Mouse (Mus musculus): ENCODE measurements around the gene Mgst2.

Mgst2 gene

DNA sequence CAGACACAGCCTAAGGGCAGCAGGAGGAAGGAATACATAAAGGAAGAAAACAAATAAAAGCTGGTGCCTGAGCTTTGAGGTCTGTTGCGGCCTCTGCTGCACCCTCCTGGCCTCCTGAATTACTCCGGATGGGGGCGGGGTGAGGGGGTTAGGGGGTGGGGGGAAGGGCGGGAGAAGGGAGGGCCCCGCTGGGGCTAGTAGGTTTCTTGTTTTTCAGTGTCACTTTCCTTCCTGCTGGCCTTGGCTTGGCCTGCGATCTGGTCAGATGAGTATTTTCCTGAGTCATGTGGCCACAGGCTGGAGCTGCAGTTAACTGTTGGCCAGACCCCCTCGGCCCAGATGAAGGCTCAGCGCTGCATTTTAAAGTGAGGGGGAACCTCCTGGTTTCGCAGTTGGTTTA is 7.5 kb upstream of the Mgst2 start:
- in situ Hi-C loops (cut with MboI, MseI) = loop anchor here (5.0 to 10.0 kb wide), 2 partner anchors 145 to 168 kb away; partner anchors contain the start of gene Rab33b

DNA sequence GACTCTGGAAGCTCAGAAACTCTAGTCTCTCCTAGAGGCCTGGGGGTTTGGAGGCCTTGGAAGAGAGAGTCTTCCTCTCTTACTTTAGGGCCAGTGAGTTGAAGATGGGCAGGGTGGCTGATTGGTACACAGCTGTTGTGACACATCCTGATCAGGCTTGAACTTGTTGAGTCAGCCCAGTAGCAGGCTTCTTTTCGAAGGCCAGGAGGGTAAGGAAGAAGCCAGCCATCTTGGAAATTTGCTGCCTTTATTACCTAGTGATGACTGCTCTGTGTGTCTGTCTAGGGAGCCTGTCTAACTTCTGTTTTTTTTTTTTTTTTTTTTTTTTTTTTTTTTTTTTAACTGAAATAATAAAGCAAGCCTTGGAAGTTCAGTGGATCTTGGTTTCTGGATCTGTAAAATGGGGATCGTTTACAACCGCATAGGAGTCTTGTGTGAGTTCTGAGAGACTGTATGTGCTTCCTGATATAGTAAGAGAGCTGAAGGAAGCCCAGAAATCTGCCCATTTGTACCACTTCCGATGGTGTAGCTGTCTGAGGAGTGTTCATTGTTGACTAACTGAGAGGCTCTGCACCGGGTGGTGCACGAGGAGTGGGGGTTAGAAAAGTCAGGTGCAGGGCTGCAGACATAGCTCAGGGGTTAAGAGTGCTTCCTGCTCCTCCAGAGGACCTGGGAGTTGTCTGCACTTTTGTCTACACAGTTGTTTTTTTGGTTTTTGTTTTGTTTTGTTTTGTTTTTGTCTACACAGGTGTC is 5.7 kb upstream of the Mgst2 start:
- in situ Hi-C loops (cut with MboI, MseI) = loop anchor here (5.0 to 10.0 kb wide), 2 partner anchors 147 to 170 kb away; partner anchors contain the start of gene Rab33b

DNA sequence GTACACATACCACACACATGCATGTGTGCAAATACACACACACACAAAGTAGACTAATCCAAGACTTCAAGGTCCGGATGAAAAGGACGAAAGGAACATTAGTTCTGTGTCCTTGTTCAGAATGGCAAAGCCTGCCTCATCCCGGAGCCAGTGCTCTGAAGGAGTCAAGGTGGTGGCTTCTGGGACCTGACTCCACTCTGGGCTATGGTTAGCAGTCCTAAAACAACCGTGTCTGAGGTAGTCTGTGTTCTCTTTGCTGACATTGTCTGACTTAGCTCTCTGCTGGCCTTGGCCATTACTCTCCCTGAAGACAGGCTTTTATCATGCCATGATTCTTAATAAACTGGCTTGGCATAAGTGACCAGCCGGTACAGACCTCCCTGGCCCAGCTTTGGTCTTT is 745 bp upstream of the Mgst2 start:
- in situ Hi-C loops (cut with MboI, MseI) = loop anchor here (10.0 kb wide), 1 partner anchor 175 kb away; the partner anchor contains the start of gene Rab33b

DNA sequence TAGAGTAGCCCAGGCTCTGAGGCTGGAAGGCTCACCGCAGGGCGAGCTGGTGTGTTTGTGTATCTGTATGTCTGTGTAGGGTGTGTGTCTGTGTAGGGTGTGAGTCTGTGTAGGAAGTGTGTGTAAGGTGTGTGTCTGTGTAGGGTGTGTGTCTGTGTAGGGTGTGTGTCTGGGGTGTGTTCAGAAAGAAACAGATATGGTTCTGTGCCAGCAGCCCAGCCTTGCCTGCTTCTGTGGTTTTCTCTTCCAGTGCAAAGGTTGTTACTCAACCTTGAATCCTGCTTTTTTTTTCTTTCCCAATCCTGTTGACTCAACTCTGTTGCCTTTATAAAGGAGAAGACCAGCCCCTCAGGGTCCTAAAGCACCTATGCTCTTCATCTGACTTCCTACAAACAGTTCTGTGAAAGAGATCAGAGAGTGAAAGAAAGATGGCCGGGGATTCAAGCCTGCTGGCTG is 689 bp downstream of the Mgst2 start:
- in situ Hi-C loops (cut with MboI, MseI) = no loop called here

DNA sequence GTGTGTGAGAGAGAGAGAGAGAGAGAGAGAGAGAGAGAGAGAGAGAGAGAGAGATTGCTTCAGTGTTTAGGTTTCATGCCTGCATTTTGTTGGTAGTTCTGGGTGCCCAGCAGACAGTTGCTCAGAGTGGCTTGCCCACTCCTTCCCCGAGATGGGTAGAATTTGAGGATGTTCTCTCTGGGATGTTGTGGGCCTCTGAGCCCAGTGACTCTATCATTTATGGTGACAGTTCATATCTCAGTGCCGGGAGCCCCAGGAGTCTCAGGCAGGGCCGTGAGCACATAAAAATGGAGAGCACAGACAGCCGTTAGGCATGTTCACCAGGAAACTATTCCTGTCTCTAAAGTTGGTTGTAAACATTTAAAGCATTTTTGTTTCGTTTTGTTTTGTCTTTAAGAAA is 1.2 kb downstream of the Mgst2 start:
- in situ Hi-C loops (cut with MboI, MseI) = no loop called here

DNA sequence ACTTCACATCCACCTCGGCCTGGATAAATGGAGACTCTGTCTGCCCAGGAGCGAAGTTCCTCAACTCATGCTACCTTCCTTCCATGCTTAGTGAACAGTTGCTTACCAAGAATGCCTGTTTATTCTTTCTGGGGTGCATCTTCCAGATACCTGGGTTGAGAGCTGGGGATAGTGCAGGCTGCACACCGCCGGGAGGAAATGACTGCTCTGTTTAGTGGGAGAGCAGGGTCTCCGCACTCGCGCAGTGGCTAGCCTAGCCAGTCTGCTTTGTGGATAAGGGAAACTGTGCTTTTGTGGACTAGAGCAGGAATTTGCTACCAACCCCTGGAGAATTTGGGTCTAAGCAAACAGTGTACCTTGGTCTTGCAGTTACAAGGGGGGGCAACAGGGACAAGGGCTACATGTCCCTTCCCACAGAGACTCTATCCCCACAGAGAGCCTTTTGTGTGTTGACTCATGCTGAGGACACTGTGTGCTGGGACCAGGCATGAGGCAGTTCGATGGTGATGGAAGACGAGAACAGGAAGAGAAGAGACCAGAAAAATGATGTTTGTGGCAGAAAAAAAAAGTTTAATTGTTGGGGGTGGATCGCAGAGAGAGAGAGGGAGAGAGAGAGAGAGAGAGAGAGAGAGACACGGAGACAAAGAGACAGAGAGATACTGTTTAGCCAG is 1.9 kb downstream of the Mgst2 start:
- in situ Hi-C loops (cut with MboI, MseI) = no loop called here

DNA sequence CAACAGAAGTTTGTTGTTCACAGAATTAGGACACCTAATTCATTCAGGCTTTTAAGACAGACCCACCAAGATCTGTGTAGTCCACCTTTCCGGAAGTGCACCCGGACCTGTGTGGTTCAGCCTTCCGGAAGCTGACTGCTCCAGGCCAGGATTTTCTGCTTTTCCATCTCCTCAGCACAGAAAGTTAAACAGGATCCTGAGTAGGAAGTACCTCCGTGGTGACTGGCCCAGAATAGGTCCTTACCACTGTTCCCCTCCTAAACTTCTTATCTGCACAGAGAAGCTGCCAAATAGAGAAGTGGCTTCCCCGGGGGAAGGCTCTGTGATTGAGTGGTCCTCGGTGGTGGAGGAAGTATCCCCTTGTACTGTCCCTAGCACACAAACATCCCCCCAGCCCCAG is 2.4 kb downstream of the Mgst2 start:
- in situ Hi-C loops (cut with MboI, MseI) = no loop called here

DNA sequence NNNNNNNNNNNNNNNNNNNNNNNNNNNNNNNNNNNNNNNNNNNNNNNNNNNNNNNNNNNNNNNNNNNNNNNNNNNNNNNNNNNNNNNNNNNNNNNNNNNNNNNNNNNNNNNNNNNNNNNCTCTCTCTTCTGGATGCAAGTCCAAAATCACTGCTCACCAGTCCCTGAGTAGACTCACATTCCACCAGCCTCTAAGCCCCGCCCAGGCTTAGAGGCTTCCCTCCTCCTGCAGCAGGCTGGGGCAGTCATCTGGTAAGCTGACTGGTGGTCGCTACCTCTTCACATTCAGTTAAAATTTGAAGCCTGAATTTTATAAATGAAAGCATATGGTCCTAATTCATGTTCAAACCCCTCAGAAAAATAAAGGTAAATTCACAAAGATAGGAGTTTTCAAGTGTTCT is 8.4 kb downstream of the Mgst2 start:
- in situ Hi-C loops (cut with MboI, MseI) = no loop called here

DNA sequence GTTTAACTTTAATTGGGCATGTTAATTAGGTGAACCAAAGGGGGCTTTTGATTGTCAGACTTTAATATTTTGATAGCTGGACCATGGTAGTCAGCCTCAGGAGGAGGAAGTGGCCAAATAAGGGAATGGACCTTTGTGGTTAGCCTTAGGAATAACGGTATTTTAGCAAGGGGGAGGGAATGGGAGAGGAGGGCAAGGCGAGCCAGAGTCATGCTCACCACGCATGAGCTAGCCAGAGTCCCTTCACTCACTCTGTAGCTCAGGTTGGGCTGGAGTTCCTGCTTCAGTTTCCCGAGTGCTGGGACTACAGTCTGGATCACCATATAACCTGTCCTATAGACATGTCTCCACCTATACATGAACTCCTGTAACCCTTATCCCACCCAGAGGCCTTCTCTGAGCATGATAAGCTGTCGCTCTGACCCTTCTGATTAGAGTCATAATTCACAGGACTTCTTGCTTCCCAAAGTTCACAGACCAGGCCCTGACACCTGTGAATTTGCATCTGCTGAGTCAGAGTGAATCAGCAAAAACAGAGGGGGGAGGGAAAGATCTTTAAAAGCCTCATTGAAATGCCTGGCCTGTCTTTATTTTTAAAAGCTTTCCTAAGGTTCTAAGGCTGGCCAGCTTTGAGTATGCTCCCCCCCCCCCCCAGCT is 10.4 kb downstream of the Mgst2 start:
- in situ Hi-C loops (cut with MboI, MseI) = no loop called here

DNA sequence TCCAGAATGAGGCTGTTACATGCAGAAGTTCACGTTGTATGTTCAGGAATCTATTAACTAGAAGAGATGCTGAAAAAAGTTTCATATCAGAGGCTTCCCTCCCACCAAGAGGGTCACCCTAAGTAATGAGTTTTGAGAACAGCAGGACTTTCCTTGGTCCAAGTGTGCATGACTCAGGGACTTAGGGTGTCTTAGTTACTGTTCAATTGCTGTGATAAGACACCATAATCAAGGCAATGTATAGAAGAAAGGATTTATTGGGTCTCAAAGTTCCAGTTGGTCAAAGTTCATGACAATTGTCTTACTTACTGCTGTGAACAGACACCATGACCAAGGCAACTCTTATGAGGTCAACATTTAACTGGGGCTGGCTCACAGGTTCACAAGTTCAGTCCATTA is 10.9 kb downstream of the Mgst2 start:
- in situ Hi-C loops (cut with MboI, MseI) = no loop called here

DNA sequence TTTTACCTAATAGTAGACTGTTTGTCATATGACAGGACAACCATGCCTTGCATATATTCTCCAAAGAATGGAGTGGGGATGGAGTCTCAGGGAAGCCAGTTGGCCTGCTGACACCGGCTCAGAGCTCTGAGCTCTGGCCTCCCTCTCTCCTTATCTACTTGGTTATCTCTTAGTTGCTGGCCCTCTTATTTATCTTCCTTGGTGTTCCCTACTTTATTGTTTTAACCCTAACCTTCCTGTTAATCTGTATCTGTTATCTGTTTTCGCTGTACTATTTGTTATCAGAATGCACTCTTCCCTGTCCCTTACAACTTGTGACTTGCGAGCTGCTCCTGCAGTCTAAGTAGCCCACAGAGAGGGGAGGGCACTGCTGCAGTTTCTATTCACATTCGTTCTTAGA is 12.5 kb downstream of the Mgst2 start:
- in situ Hi-C loops (cut with MboI, MseI) = no loop called here

DNA sequence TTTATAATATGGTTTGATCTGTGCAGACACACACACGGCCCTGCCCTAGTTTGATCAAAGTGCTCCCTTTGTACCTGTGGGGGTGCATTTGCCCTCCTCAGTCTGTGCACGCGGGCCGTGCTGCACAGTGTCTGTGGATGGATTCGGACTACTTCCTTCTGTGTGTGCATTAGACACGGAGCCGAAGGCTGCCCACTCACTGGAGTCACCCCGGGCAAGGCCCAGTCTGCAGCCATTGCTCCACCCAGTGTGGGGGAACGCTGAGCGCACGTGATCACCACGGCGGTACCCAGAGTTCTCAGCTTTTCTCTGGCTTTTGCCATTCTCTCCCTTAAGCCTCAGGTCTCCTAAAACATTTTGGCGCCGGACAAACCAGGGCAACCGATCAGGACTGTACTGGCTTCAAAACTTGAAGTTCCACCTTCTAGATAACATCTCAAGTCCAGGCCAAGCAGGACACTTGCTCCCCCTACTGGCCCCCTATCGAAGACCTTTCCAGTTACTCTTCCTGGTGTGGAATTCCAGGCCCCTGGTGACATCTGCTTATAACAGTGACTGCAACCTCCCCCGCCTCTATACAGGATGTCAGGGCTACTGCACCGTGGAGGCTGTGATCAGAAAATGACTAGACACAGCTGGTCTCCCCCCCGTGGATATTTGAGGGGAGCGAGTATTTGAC is 13.4 kb downstream of the Mgst2 start:
- in situ Hi-C loops (cut with MboI, MseI) = no loop called here

DNA sequence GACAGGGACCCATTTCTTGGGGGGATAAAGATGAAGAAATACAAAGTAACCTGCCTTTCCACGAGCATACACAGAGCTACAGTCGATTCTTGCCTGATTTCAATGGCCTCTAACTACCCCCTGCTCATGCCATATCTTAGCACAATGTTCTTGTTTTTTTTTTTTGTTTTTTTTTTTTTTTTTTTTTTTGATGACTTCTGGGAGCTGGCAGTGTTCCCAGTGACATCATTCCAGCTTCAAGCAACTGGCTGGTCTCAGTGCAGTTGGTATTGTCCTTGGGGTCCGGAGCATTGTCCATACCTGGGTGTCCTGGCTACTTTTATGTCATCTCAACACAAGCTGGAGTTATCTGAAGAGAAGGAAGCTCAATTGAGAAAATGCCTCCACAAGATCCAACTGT is 14.8 kb downstream of the Mgst2 start:
- in situ Hi-C loops (cut with MboI, MseI) = no loop called here

DNA sequence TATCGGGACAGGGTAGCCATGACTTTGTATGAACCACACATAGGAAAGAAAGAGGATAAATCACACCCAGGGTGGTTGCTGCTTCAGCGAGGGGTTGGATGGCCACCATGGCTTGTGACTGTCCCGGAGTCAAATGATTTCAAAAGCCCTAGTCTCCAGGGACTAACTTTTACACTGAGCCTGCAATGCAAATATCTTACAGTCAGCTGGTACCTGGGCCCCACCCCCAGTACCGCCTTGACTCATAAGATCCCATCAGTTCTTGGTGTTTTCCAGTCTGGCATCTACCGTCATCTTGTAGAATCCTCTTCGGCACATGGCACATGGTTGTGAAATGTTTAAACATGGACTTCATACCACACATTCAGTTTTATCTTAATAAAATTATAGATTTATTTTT is 25.4 kb downstream of the Mgst2 start:
- in situ Hi-C loops (cut with MboI, MseI) = no loop called here

DNA sequence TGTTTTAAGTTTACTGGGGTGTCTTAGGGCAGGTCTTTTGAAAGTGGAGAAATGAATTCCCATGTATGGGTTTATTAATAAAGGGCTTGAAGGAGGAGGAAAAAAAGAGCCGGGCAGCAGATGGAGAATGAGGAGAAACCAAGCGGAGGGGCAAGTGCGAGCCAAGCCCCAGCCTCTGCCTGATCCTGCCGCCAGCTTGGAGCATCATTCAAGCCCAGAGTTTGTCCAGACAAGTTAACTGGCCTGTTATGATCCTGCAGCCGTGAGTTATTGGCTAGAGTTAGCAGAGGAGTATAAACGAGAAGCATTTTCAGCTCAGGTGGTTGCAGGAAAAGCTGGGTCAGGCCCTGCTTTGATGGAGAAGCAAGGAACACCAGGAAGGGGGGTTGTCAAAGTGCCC is 26.2 kb downstream of the Mgst2 start:
- in situ Hi-C loops (cut with MboI, MseI) = no loop called here

DNA sequence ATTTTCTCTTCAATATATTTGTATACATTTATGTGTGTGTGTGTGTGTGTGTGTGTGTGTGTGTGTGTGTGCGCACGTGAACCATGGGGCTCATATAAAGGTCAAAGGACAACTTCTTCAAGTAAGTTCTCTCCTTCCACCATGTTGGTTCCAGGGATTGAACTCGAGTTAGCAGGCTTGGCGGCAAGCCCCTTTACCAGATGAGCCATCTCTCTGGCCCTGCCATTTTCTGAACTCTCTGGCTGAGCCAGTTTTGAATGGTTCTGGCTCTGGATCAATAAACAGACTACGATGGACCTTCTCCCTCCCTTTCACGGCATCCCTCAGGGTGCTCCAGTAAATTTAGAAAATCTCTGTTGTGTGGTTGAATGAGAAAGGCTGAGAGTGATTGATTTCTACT is 26.6 kb downstream of the Mgst2 start:
- in situ Hi-C loops (cut with MboI, MseI) = no loop called here

DNA sequence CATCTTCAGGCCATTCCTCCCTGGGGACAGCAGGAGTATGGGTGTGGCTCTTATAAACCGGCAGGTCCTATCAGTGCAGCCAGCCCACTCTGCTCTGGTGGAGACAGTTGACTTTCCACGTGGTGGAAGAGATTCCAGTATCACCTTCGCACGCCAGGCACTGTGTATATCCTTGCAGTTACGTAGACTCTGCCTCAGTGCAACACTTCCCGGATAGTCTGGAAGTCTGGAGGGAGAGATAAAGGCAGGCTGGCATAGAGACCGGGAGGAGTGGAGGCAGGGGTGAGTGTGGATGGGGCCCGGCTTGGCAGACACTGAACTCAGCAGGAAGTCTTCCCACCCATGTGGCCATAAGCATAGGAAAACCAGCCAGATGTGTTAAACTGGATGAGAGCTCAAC is 28.6 kb downstream of the Mgst2 start:
- in situ Hi-C loops (cut with MboI, MseI) = no loop called here

DNA sequence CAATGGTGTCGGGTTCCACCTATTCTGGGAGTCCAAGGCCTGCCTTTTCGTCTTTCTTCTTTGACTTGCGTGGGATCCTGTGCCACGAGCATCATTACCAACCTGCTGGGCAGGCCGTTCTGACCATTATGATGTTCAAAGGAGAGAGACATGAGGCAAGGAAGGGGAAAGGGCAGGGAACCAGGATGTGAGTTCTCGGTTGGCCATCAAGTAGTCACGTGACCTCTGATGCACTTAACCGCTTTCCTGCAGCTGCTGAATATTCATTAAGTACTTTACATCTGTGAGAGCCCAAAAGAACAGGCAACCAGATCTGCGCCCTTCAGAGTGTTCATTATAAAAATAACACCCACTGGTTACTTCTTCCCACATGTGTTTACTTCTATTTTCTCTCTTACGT is 33.0 kb downstream of the Mgst2 start:
- in situ Hi-C loops (cut with MboI, MseI) = no loop called here

DNA sequence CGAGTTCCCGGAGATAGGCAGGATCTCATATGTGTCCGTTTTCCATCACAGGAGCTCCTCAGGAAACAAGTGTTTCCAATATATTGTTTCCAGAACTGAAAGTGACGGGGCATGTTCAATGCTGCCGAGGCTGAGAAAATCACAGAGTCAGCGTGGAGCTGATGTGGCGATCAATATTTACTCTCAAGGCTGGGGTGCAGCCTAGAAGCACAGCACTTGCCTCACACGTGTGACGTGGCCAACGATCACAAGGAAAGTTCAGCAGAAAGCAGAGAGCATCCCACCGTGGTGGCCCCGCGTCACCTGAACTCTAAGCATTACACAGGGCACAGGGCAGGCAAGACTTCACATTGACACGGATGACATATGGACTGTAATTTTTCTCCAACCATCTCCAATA is 34.4 kb downstream of the Mgst2 start:
- in situ Hi-C loops (cut with MboI, MseI) = no loop called here

DNA sequence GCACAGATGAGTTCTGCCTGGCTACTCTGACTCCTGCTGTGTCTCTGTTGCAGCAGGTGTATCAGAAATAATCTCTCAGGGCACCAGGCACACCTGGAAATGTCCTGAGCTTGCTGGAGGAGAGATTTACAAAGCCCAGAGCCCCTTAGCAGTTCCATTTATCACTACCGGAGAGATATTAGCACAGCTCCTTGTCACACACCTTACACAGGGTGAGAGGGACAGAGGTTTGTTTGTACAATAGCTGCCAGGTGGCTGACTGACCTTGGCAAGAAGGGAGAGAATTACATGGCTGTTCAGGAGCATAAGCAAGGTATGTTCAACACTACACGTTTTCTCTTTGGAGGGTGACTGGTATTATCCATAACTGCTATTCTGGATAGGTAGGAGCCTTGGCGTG is 35.6 kb downstream of the Mgst2 start:
- in situ Hi-C loops (cut with MboI, MseI) = no loop called here

DNA sequence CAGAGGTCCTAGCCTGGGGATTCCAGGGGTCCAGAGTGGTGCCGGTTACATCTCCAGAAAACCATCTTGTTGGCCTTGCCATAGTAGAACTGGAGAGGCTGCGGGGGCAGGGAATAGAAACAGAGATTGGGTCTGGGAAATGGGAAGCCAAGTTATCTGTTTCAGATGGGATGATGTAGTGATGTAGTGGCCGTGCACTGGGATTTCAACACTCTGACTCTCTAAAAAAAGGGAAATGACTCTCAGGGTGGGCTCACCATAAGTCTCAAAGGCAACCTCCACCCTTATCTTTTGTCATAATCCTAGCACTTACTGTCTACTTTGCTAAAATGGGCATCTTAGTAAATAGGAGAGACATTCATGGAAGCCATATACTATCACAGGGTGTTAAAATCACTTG is 37.8 kb downstream of the Mgst2 start:
- in situ Hi-C loops (cut with MboI, MseI) = no loop called here

DNA sequence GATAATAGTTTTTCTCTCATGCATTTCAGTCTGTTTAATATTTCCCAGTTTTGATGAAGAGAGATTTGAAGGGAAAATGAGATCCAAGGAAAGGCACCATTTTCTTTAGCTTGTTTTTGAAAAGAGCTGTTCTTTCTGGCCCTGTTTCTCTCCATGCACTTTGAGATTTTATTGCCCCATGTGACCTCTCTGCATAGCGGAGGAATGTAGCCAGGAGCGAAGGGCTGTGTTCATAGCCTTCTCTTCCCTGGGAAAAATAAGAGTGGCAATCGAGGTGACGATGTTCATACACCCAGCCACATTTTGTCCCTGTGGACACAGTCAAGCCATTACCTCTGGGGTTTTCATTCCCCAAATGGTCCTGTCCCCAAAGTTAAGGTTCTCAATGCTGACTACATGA is 40.0 kb downstream of the Mgst2 start:
- in situ Hi-C loops (cut with MboI, MseI) = no loop called here
